Mouse (Mus musculus) frontal cortex, adult 2 months (tissue): ENCODE data around the gene Nabp1. TPM values are rescaled to one million over a fixed set of nuclear protein-coding genes. Genes with fewer than 3 reads are reported as not detected.

Experiments
- polyA plus RNA-seq: library from polyadenylated mRNA; depleted of rRNA; stranded (reverse); fragments of >200 nt; gene quantifications from 2 replicates; pipeline ENCODE4 v1.2.3, GENCODE M21; 2012; rRNA removed

Nabp1 gene
- polyA plus RNA-seq, 1 experiment, result 14.7 TPM

Other genes starting within 250 kb of the Nabp1 start
- 8.1 and 8.3 TPM in 2 replicates for gene Cavin2, start 189.3 kb downstream of the Nabp1 start, polyA plus RNA-seq